Mouse (Mus musculus): ENCODE measurements around the gene Gucy2f. TPM values are rescaled to one million over a fixed set of nuclear protein-coding genes. Genes with fewer than 3 reads are reported as not detected.

Gucy2f gene
- total and polyA plus RNA-seq, 3 experiments = not detected

GRCm38 (mm10) chrX:142194420-142194819 is 2.3 kb downstream of the Gucy2f start:
- DNase-seq (ENCODE audit: extremely low read depth) = no peak
- Histone ChIP-seq H3K4me1 (ENCODE audit: control insufficient read depth in 1 of 2, insufficient read depth in 2 of 2) (no peaks in the 10 kb centered on the region), H3K79me2 (replicated peaks; ENCODE audit: control insufficient read depth, extremely low read depth, insufficient read depth, poor library complexity, severe bottlenecking) (no peaks in the 10 kb centered on the region), H3K9ac (ENCODE audit: insufficient read depth, low read depth) (no peak overlapping the region), H3K4me2 (ENCODE audit: insufficient read depth, low read depth, poor library complexity, severe bottlenecking) (no peak overlapping the region), H3K27me3 (replicated peaks) (no peaks in the 10 kb centered on the region), H3K36me3 (replicated peaks in 1 of 2; ENCODE audit: control insufficient read depth in 1 of 2, insufficient read depth in 1 of 2, low read length in 1 of 2) (no peaks in the 10 kb centered on the region), H3K27ac (ENCODE audit: insufficient read depth, low read depth) (no peak overlapping the region), H3K9me3 (replicated peaks; ENCODE audit: low read length) (peaks cover 7% of the 10 kb centered on the region), H3K4me3 (replicated peaks in 1 of 3; ENCODE audit: low read depth in 2 of 3, low read length in 2 of 3, poor library complexity in 1 of 3) (no peak overlapping the region)
- dilution Hi-C loops (cut with MboI; ENCODE audit: extremely low pct_ligation_motif_present, extremely low pct_unique_long_range_greater_than_20kb, low sequenced_read_pairs) (no loop called here), in situ Hi-C loops (cut with MboI; ENCODE audit: low pct_ligation_motif_present, low pct_unique_long_range_greater_than_20kb, low sequenced_read_pairs) (no loop called here)
- TF ChIP-seq MAFK (IDR thresholded peaks at IDR 0.05; ENCODE audit: insufficient replicate concordance, low read length) = no peak
- TF ChIP-seq CHD1 (IDR thresholded peaks at IDR 0.05; ENCODE audit: low read depth, low read length) = no peak
- no peak for TF ChIP-seq MEF2A (IDR thresholded peaks at IDR 0.05; ENCODE audit: borderline replicate concordance, low read depth, low read length)
- no peak for TF ChIP-seq MAZ (IDR thresholded peaks at IDR 0.05; ENCODE audit: low read depth, low read length)
- no peak for TF ChIP-seq E2F4 (IDR thresholded peaks at IDR 0.05; ENCODE audit: insufficient replicate concordance, low read depth, low read length)
- no peak for TF ChIP-seq MYC (IDR thresholded peaks at IDR 0.05; ENCODE audit: low read depth, low read length)
- no peak for TF ChIP-seq NRF1 (IDR thresholded peaks at IDR 0.05; ENCODE audit: low read depth, low read length)
- TF ChIP-seq RCOR1 (conservative IDR thresholded peaks at IDR 0.05; ENCODE audit: low read depth, low read length) = no peak
- TF ChIP-seq BHLHE40 (IDR thresholded peaks at IDR 0.05; ENCODE audit: low read depth, low read length) = no peak
- TF ChIP-seq USF1 (IDR thresholded peaks at IDR 0.05; ENCODE audit: low read depth, low read length) = no peak
- no peak for TF ChIP-seq ZKSCAN1 (IDR thresholded peaks at IDR 0.05; ENCODE audit: borderline replicate concordance, low read depth, low read length)
- TF ChIP-seq CTCF (conservative IDR thresholded peaks at IDR 0.05 in 1 of 2, IDR thresholded peaks at IDR 0.05 in 1 of 2; ENCODE audit: low read depth in 2 of 2, low read length in 2 of 2) = no peak
- no peak for TF ChIP-seq POLR2A (IDR thresholded peaks at IDR 0.05; ENCODE audit: low read depth, low read length)
- no peak for TF ChIP-seq ZC3H11A (IDR thresholded peaks at IDR 0.05; ENCODE audit: low read depth, low read length)
- no peak for TF ChIP-seq EP300 (IDR thresholded peaks at IDR 0.05; ENCODE audit: low read length)

- TF ChIP-seq MAZ (IDR thresholded peaks at IDR 0.05; ENCODE audit: low read depth, low read length) (no peak), ETS1 (conservative IDR thresholded peaks at IDR 0.05; ENCODE audit: low read depth, low read length) (no peak), ZNF384 (IDR thresholded peaks at IDR 0.05; ENCODE audit: low read depth, low read length) (no peak), PAX5 (IDR thresholded peaks at IDR 0.05; ENCODE audit: low read length) (no peak), POLR2AphosphoS2 (IDR thresholded peaks at IDR 0.05; ENCODE audit: low read depth, low read length) (no peak), ZKSCAN1 (IDR thresholded peaks at IDR 0.05; ENCODE audit: borderline replicate concordance, low read depth, low read length) (no peak), KAT2A (IDR thresholded peaks at IDR 0.05; ENCODE audit: insufficient replicate concordance, low read length) (no peak), BHLHE40 (IDR thresholded peaks at IDR 0.05; ENCODE audit: low read depth, low read length) (no peak), RAD21 (IDR thresholded peaks at IDR 0.05; ENCODE audit: low read depth, low read length) (no peak), MYC (IDR thresholded peaks at IDR 0.05; ENCODE audit: low read depth, low read length) (no peak), MAX (IDR thresholded peaks at IDR 0.05; ENCODE audit: low read length) (no peak)
- Histone ChIP-seq H3K79me2 (replicated peaks; ENCODE audit: control insufficient read depth, extremely low read depth, insufficient read depth, poor library complexity, severe bottlenecking) (no peaks in the 10 kb centered on the region), H3K9me3 (replicated peaks; ENCODE audit: low read length) (peaks cover 9% of the 10 kb centered on the region), H3K27ac (ENCODE audit: insufficient read depth, low read depth) (no peak overlapping the region), H3K36me3 (replicated peaks in 1 of 2; ENCODE audit: control insufficient read depth in 1 of 2, insufficient read depth in 1 of 2, low read length in 1 of 2) (no peaks in the 10 kb centered on the region), H3K9ac (ENCODE audit: insufficient read depth, low read depth) (no peak overlapping the region), H3K27me3 (replicated peaks) (no peaks in the 10 kb centered on the region), H3K4me3 (replicated peaks in 1 of 3; ENCODE audit: low read depth in 2 of 3, low read length in 2 of 3, poor library complexity in 1 of 3) (no peak overlapping the region), H3K4me2 (ENCODE audit: insufficient read depth, low read depth, poor library complexity, severe bottlenecking) (no peak overlapping the region), H3K4me1 (ENCODE audit: control insufficient read depth in 1 of 2, insufficient read depth in 2 of 2) (no peaks in the 10 kb centered on the region)
- DNase-seq (ENCODE audit: extremely low read depth) = no peak
- dilution Hi-C loops (cut with MboI; ENCODE audit: extremely low pct_ligation_motif_present, extremely low pct_unique_long_range_greater_than_20kb, low sequenced_read_pairs) (no loop called here), in situ Hi-C loops (cut with MboI; ENCODE audit: low pct_ligation_motif_present, low pct_unique_long_range_greater_than_20kb, low sequenced_read_pairs) (no loop called here)
Observed at GRCm38 (mm10) chrX:142190355-142190754, 6.4 kb downstream of the Gucy2f start.

Data from CH12.LX (cell line).